Comparison of ENCODE assay signal across 8 mouse cellular contexts in genomic region chr8:111418601-111419000, GRCm38 (mm10). TPM values are rescaled to one million over a fixed set of nuclear protein-coding genes. Genes with fewer than 3 reads are reported as not detected.
DNase-seq lines count a peak whose midpoint lies in the region; ATAC-seq and TF ChIP-seq lines count a peak whose summit lies in the region.

No protein-coding gene starts in this region.

- no peak for ATAC-seq in kidney, embryonic 16.5 days (ENCODE audit: low FRiP score, low TSS enrichment)
- no peak for ATAC-seq in liver, embryonic 14.5 days (ENCODE audit: insufficient read depth)

- no peaks in the 10 kb centered on the region for H3K27me3 ChIP-seq in kidney, embryonic 16.5 days (ENCODE audit: insufficient read depth, low read length)
- H3K27me3 ChIP-seq in liver, embryonic 14.5 days (ENCODE audit: control insufficient read depth, insufficient read depth, low read length): no peaks in the 10 kb centered on the region; the same call in 1 of the 2 replicates

- no peak overlapping the region for H3K27ac ChIP-seq in kidney, embryonic 16.5 days (ENCODE audit: low read length)
- H3K27ac ChIP-seq in cortical plate, adult 2 months (ENCODE audit: insufficient read depth, low read length): no peak overlapping the region
- no peak overlapping the region for H3K27ac ChIP-seq in liver, embryonic 14.5 days

- no peak overlapping the region for H3K4me3 ChIP-seq in kidney, embryonic 16.5 days (ENCODE audit: low read length)
- no peak overlapping the region for H3K4me3 ChIP-seq in cortical plate, adult 2 months (ENCODE audit: insufficient read depth, low read length)
- no peak overlapping the region for H3K4me3 ChIP-seq in liver, embryonic 14.5 days (ENCODE audit: insufficient read depth in 1 of 2, low read depth in 2 of 2, low read length in 2 of 2)

- no peaks in the 10 kb centered on the region for H3K4me1 ChIP-seq in kidney, embryonic 16.5 days (ENCODE audit: insufficient read depth, low read length)
- no peaks in the 10 kb centered on the region for H3K4me1 ChIP-seq in cortical plate, adult 2 months (ENCODE audit: control insufficient read depth, insufficient read depth, low read length)
- no peaks in the 10 kb centered on the region for H3K4me1 ChIP-seq in liver, embryonic 14.5 days (replicated peaks; ENCODE audit: control insufficient read depth in 2 of 2, insufficient read depth in 2 of 2, low read length in 1 of 2)

- no peak for TF ChIP-seq EP300 in liver, embryonic 14.5 days (IDR thresholded peaks at IDR 0.05; ENCODE audit: low read depth)

- peak; percentile 16 for DNase-seq in kidney, adult 11 months
- DNase-seq in CD4-positive, CD25-positive, alpha-beta regulatory T cell, adult 2 months (ENCODE audit: low read depth, low spot score): peak; percentile 79
- peak; percentile 67 for DNase-seq in MN1 (ENCODE audit: low spot score)
- peak in 1 of 3 experiments; percentile 11 for DNase-seq in liver, embryonic 14.5 days (ENCODE audit: low read depth in 3 of 3, low spot score in 3 of 3)
- peak; percentile 17 to 24 for DNase-seq in thymus, postnatal 36 days
- DNase-seq in layer of hippocampus, adult 9-11 months: no peak

- no peak for TF ChIP-seq POLR2A in cortical plate, adult 2 months (IDR thresholded peaks at IDR 0.05; ENCODE audit: extremely low read depth, insufficient read depth, low read length)

- peak; percentile 60 for TF ChIP-seq CTCF in cortical plate, adult 2 months (IDR thresholded peaks at IDR 0.05; ENCODE audit: extremely low read depth, insufficient read depth, low read length)
- peak; percentile 64 for TF ChIP-seq CTCF in liver, embryonic 14.5 days (IDR thresholded peaks at IDR 0.05; ENCODE audit: low read depth)

- no peaks in the 10 kb centered on the region for H3K9me3 ChIP-seq in kidney, embryonic 16.5 days (ENCODE audit: low read length)
- H3K9me3 ChIP-seq in liver, embryonic 14.5 days (ENCODE audit: control insufficient read depth, low read length): no peaks in the 10 kb centered on the region

- 32% methylated on average over 9 of the region's 9 CpGs for WGBS in kidney, embryonic 16.5 days
- 14% methylated on average over 9 of the region's 9 CpGs for WGBS in liver, embryonic 14.5 days (ENCODE audit: insufficient replicate concordance)

- H3K9ac ChIP-seq in kidney, embryonic 16.5 days (replicated peaks; ENCODE audit: low read length): no peak overlapping the region
- H3K9ac ChIP-seq in liver, embryonic 14.5 days (replicated peaks): no peak overlapping the region

- H3K36me3 ChIP-seq in kidney, embryonic 16.5 days (ENCODE audit: insufficient read depth, low read length): no peaks in the 10 kb centered on the region
- no peaks in the 10 kb centered on the region for H3K36me3 ChIP-seq in liver, embryonic 14.5 days (replicated peaks; ENCODE audit: control insufficient read depth, insufficient read depth, low read depth)

- H3K4me2 ChIP-seq in kidney, embryonic 16.5 days (replicated peaks; ENCODE audit: low read depth, low read length): no peak overlapping the region
- no peak overlapping the region for H3K4me2 ChIP-seq in liver, embryonic 14.5 days (ENCODE audit: low read depth)

RNA-seq across cellular contexts. Expression of gene Fa2h, which starts 25.0 kb away (rescaled TPM):
- 1.7 and 1.8 TPM in 2 replicates for polyA plus RNA-seq in kidney, embryonic 16.5 days (2015; fragmentation: Nextera tagmentation; extraction: Ambion mirVana)
- 53.4 and 67.1 TPM in 2 replicates for polyA plus RNA-seq in cortical plate, adult 2 months (2012; rRNA removed)
- 0.02 and 0.08 TPM in 2 replicates for polyA plus RNA-seq in liver, embryonic 14.5 days (2012; rRNA removed)
- polyA plus RNA-seq in liver, embryonic 14.5 days (2014; fragmentation: Nextera tagmentation; extraction: Ambion mirVana): 0.05 TPM in 1 of 2 replicates, not detected in the other

Comparison
In these comparisons a context has a peak if more than half of its experiments do, and no peak if none do; other contexts are left out.
1. RNA of gene Fa2h, which starts 25.0 kb away (polyA plus RNA-seq): 53.4 to 67.1 TPM in cortical plate, adult 2 months; 1.7 to 1.8 TPM in kidney, embryonic 16.5 days and 0.02 to 0.08 TPM in liver, embryonic 14.5 days; every median in the first group is over 10 times any median in the second.